Mouse (Mus musculus): Measurements from ENCODE around the gene Slc29a3.
"Not testable (repeated sequence)": the region's sequence is repeated elsewhere in the genome, so short reads cannot be mapped to it uniquely, and the experiment has no call there.

The Slc29a3 gene

DNA sequence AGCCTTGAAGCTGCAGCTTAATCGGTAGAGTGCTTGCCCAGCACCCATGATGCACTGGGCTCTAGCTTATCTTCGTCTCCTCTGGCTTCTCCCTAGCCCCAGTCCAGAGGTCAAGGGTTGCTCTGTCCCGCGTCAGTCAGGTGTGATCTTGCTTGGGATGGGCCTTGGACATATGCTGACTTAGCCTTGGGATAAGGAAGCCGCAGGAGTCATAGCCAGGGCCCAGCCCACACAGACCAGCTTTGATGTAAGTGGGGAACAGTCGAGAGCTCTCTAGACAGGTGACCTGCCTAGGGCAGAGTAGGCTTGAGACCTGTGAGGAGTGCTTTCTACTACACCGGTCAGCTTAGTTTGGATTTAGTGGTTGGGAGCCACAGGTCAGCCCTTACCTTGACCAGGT lies 14.8 kb upstream of the Slc29a3 start:
- DNase-seq (ENCODE audit: extremely low spot score, low spot score), result no peak

DNA sequence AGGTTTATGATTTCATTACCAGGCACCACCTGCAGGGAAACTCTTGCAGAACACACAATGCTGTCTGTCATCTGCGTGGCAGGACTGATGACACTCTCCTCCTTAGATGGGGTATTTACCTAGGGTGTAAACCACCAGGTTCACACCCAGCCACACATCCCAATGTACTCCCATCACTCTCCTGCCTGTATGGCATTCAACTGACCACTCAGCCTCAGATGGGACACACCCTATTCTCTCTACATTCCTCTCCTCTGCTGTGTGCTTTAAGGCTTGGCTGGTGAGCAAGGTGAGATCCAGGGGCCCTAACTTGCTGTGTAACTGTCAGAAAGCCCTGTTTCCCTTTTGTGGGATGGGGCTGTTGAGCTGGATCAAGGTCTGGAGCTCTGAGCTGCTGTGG lies 9.5 kb upstream of the Slc29a3 start:
- DNase-seq (ENCODE audit: extremely low spot score, low spot score), result no peak

DNA sequence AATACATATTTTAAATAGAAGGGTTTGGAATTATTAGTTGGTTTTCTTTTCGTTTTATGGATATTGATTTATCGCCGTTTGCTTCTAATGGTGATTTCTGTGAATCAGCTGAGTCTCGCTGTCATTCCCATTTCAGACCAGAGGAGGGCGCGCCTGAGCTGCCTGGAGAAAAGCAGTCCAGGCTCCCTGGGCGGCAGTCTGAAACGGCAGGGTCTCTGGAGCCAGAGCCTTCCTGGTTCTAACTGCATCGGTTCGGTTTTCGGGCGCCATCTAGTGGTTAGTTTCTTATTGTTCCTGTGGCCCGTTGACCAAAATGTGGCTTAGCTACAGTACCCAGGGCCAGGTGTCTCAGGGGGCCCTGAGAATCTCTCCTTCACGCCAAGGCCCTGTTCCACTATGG lies 7.8 kb upstream of the Slc29a3 start:
- peak; percentile 91 for DNase-seq (ENCODE audit: extremely low spot score, low spot score)

DNA sequence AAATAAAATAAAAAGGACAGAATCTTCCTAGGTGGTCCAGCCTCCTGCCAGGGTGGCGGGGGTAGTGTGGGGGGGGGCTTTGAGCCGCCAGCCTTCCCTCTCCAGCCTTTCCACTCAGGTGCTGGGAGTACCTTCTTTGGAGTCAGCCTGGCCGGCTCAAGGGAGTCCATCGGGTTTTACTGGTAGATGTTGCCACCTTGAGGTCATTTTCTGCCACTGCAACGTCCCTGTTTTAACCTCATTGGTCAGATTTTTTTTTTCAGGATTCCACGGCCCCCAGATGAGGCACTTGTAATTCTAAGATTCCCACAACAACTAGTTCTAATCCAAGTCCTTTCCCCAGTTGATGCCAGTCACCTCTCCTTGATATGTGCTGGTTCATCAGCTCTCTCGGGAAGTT lies 4.4 kb upstream of the Slc29a3 start:
- DNase-seq (ENCODE audit: extremely low spot score, low spot score), result peak; percentile 62

DNA sequence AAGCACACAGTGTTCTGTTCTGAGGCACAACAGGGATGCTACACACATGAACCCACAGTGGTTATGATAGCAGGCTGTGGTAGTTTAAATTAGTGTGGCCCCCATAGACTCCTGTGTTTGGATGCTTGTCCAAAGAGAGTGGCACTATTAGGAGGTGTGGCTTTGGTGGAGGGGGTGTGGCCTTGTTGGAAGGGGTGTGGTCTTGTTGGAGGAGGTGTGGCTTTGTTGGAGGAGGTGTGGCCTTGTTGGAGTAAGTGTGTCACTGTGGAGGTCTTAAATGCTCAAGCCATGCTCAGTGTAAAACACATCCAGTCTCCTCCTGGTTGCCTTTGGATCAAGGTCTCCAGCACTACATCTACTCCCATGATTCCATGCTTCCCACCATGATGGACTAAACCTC lies 3.6 kb upstream of the Slc29a3 start:
- DNase-seq (ENCODE audit: extremely low spot score, low spot score), result no peak

- DNase-seq (ENCODE audit: extremely low spot score, low spot score), result no peak
Observed at GRCm38 (mm10) chr10:60753941-60754340, 1.3 kb upstream of the Slc29a3 start.

DNA sequence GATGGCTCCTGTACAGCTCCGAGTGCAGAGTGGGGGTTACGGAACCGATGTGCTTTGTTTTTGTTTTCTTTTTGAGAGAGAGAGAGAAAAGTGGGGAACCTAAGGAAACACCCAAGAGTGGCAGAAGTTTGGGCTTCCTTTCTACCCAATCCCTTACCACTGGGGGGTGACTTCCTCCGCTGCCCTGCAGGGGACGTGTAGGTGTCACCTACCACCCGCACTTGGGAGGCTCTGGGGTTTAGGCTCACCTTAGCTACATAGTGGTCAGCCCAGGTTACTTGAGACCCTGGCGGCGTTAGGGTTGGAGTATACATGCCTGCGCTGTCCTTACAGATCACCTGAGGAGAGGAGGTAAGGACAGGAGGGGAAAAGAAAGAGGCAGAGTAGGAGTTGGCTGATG lies 667 bp upstream of the Slc29a3 start:
- no peak for DNase-seq (ENCODE audit: extremely low spot score, low spot score)

DNA sequence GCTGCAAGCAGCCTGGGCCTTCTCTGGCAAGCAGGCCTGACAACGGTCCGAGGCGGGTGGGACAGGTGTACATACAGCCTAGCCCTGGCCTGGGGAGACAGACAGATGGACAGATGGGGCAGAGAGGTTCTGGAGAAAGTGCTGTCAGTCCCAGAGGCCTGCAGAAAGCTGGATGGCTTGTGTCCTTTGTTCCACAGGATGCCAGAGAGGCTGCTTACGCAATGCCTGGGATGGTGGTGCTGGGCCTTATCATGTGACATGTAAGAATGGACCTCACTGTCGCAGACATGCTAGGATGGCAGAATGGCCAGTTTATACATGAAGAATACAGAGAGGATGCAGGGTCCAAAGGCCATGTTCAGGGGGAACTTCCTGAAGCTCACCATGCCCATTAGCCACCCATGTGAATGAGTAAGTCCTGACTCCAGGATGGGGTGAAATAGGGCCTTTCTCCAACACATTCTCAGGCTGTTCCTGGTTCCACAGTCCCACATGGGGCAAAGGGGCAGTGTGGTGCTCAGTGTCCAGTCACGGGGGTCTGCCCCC lies 4.9 kb downstream of the Slc29a3 start:
- DNase-seq (ENCODE audit: extremely low spot score, low spot score), result no peak

- DNase-seq (ENCODE audit: extremely low spot score, low spot score), result no peak
Observed at GRCm38 (mm10) chr10:60746512-60746911, 6.1 kb downstream of the Slc29a3 start.

- DNase-seq (ENCODE audit: extremely low spot score, low spot score), result no peak
Observed at GRCm38 (mm10) chr10:60744543-60745290, 7.9 kb downstream of the Slc29a3 start.

- no peak for DNase-seq (ENCODE audit: extremely low spot score, low spot score)
Observed at GRCm38 (mm10) chr10:60743681-60744080, 8.9 kb downstream of the Slc29a3 start.

GRCm38 (mm10) chr10:60742942-60743341 lies 9.7 kb downstream of the Slc29a3 start:
- no peak for DNase-seq (ENCODE audit: extremely low spot score, low spot score)

DNA sequence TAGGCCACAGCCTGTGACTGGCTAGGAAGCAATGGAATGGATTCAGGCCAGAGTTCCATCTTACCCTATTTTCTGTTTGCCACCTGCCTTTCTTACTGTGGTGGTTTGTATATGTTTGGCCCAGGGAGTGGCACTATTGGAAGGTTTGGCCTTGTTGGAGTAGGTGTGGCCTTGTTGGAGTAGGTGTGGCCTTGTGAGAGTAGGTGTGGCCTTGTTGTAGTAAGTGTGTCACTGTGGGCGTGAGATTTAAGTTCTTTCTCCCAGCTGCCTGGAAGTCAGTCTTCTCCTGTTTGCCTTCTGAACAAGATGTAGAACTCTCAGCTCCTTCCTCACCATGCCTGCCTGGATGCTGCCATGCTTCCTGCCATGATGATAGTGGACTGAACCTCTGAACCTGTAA lies 10.3 kb downstream of the Slc29a3 start:
- DNase-seq (ENCODE audit: extremely low spot score, low spot score), result not testable (repeated sequence)

DNA sequence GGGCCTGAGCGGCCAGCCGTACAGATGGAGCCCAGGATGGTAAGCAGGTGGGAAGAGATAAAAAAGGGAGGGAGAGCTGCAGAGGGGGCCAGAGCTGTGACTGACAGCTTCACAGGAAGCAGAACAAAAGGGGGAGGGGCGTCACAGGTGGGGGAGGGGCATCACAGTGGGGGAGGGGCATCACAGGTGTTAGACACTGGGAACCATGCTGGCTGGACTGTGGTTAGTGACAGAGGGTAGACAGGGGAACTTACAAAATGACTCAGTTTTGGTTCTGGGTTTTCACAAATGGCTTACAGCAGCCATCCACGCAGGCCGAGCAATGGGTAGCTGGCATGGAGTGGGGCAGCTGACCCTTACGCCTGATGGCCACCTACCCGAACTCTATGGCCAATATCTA lies 11.2 kb downstream of the Slc29a3 start:
- no peak for DNase-seq (ENCODE audit: extremely low spot score, low spot score)

- no peak for DNase-seq (ENCODE audit: extremely low spot score, low spot score)
Observed at GRCm38 (mm10) chr10:60739619-60740363, 12.8 kb downstream of the Slc29a3 start.

GRCm38 (mm10) chr10:60737886-60738640 lies 14.5 kb downstream of the Slc29a3 start:
- no peak for DNase-seq (ENCODE audit: extremely low spot score, low spot score)

GRCm38 (mm10) chr10:60737169-60737728 lies 15.3 kb downstream of the Slc29a3 start:
- DNase-seq (ENCODE audit: extremely low spot score, low spot score), result no peak

GRCm38 (mm10) chr10:60735737-60736136 lies 16.9 kb downstream of the Slc29a3 start:
- DNase-seq (ENCODE audit: extremely low spot score, low spot score), result no peak

DNA sequence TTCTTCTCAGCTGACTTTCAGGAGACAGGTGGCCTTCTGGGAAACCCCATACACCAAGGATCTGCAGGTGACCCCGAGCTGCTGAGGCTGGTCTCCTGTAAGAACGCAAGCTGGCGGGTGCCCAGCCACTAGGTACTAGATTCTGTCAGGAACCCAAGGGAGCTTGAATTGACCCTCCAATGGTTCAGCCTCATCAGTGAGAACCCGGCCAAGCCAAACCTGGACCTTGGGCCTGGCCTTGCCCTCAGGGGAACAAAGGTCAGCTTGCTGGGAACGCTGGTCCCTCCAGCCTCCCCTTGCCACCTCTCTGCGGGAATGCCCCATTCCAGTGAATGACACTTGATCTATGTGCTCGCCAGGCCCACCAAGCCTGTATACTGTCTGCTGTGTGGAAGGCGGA lies 19.1 kb downstream of the Slc29a3 start:
- no peak for DNase-seq (ENCODE audit: extremely low spot score, low spot score)

- no peak for DNase-seq (ENCODE audit: extremely low spot score, low spot score)
Observed at GRCm38 (mm10) chr10:60732397-60732861, 20.2 kb downstream of the Slc29a3 start.

DNA sequence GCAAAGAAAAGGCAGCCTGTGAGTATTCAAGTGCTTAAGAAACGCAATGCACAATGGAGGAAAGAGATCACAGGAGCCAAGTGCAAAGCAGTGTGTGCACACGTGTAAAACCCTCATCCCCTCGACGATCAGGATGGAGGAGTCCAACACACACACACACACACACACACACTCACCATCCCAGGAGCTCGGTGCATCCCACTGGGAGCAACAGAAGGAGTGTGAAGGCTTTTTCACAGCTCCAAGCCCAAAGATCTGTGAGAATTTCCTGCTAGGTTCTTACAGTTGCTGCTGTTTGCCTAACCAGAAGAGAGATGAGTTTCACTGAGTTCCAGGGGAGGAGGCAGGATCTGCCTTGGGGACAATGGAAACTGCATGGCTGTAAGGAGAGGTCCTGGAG lies 20.9 kb downstream of the Slc29a3 start:
- DNase-seq (ENCODE audit: extremely low spot score, low spot score), result no peak

All from neural tube, embryonic 10.5 days (tissue).